Mouse (Mus musculus): Measurements from ENCODE around the gene Nqo1. TPM values are rescaled to one million over a fixed set of nuclear protein-coding genes. Genes with fewer than 3 reads are reported as not detected.

Gene Nqo1
- polyA plus RNA-seq, 2 experiments from 2014 or later, result 1.0 to 1.3 TPM

DNA sequence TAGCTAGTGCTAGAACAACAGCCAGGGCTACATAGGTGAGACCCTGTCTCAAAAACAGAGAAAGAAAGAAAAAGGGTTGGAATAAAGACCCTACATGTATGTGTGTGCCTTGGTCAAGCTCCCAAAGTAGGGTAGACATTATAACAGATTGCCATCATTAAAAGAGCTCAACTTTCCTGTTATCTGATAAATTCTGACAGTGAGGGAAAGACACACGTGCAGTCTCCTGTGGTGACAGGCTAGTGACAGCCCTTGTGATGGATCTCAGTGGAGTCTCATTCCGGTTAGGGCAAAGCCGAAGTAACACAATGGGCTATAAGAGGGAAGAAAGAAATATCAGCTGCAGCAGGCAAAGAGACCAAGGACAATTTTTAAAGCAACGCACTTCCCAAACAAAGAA, 1.1 kb upstream of the Nqo1 start:
- ATAC-seq, result no peak

DNA sequence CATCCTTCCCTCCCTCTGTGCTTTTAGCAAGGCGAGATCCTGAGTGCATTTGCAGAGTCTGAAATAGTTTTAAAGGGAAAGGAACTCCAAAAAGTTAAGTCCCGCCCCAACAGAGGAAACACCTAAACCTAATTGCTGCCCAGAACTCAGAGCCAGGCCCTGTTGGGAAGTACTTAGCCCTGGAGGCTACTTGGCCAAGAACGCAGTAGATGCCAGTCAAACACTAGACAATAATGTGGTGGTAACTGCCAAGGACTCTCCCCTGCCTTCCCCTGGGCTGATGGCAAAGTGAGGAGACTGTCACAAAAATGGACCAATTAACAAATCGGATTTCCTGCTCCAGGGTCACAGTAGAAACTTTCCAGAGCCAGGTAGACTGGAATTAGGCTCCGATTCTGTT, 1.1 kb downstream of the Nqo1 start:
- ATAC-seq, result no peak

DNA sequence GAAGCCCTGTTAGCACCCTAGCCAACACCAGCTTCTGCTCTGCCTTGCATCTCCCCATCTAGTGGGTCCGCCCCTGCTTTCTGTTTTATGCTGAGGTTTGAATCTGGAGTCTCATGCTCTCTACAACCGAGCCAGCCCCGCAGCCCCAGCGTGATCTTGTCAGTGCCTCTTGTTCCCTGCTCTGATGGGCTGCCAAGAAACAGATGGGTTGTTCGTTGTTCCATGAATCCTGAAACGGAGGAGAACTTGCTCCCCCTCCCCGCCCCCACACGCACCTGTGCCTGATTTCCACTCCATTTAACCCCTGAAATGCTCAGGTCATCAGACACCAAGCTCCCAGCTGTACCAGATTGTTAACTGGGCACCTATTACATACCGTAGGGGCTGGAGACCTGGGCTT, 3.5 kb downstream of the Nqo1 start:
- no peak for ATAC-seq

DNA sequence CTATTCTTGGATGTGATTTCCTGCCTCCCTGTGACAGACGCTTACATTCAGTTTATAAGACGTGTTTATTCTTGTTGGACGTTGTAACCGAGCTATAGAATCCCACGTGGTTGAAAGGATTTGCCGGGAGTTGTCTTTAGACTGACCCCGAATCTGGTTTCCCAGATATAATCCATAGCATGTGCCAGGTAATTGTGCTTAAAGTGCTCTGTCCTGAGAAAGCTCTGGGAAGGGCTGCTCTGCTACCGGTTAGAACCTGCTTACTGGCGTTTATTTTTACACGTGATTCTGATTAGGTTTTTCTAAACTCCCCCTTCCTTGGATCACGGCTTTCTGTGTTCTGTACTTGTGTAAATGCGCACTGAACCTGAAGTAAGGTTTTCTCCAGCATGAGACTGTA, 5.3 kb downstream of the Nqo1 start:
- ATAC-seq, result no peak

DNA sequence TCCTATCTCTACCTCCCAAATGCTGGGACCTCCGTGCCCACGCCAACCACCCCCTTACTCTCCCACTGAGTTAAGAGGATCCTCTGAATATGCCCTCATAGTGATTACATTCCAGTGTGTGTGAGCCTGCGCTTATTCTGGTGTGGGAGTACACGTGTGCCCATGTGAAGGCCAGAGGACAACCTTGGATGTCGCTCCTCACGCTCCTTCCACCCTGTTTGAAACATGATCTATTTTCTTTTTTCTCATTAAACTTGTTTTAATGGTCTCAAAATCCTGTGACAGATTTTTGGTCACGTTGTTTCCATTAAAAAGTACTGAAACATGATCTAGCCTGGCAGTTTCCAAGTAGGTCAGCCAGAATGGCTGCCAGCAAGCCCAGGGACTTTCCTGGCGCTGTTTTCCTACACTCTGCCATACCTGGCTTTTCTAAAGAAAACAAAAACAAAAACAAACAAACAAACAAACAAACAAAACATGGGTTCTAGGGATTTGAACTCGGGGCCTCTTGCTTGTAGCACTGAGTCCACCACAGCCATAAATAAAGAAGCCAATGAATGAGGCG, 6.8 kb downstream of the Nqo1 start:
- ATAC-seq, result no peak

DNA sequence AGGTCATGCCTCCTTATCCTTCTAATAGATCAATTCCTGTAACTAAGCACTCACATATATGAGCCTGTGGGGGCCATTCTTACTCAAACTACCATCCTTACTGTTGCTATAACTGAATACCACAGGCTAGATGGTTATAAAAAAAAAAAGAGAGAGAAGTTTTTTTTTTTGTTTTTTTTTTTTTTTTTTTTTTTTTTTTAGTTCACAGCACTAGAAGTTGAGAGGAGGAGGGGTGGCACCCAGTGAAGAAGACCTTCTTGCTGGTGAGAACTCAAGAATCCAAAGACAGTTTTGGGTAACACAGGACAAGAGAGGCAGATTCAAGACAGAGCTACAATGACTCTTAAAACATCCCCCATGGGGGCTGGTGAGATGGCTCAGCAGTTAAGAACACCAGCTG, 7.6 kb downstream of the Nqo1 start:
- ATAC-seq, result no peak

DNA sequence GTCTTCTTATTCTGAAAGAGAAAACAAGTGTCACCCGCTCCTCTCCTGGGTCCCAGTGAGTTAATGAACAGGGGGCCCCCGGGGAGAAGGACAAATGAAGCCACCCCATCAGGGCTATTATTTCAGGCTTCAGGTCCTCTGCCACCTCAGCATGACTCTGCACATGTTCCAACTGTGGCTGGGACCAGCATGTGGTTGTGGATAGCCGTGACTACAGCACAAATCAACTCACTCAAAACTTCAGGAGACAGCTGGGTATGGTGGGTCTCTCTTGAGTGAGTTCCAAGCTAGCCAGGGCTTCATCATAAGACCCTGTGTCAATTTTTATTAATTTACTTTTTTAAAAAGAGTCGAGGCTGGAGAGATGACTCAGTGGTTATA, 11.9 kb downstream of the Nqo1 start:
- ATAC-seq, result no peak

DNA sequence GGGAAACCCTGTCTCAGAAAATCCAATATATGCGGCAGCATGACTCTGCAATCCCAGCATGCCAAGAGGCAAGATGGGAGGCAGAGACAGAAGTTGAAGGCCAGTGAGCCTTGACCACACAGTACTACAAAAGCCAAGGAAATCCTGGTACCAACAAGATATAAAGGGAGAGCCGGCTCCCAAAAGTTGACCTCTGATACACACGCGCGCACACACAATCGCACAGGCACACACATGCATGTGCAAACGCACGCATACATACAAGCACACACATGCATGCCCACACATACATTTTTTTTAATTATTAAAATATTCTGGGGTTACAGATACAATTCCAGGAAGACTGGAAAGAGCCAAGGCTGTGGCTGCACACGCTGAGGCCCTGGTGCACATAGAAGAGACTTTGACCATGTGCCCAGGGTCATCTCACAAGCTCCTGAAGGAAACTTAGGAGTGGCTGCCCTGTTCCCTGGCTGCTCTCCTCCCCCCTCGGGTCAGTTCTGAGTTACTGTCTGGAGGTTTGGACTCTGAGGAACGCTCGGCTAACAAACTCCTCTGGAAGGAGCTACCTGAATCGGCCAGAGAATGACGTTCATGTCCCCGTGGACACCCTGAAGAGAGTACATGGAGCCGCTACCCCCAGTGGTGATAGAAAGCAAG, 12.4 kb downstream of the Nqo1 start:
- no peak for ATAC-seq

DNA sequence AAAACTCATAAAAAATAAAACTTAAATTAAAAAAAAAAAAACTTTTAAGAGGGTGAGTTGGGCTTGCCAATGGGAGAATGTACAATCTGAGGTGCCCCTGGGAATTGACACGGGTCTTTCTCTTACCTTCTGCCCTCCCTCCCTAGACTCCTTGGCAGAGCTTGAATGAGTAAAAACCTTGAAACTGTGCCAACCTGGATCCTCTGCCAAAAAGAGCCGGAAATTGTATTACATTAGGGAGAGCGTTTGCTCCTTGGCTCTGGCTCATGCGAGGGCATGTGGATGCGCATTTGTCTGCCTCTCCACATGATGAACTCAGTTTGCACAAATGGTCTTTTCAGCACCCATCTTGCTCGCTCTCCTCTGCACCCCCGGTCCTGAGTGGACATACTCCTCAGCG, 13.4 kb downstream of the Nqo1 start:
- ATAC-seq, result no peak

DNA sequence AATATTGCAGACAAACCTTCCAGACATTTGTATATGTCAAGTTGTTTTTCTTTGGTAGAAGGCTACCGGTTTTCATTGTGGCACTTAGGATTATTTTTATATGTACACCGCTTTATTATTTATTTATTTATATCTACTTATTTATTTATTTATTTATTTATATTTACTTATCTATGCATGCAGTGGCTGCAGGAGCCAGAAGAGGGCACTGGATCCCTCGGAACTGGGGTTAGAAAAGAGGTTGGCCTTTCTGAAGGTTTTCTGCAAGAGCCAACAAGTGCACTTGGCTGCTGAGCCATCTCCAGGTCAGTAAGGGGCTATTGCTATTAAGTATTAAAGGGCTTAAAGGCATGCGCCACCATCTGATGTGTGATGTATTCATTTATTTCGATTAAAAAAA, 15.1 kb downstream of the Nqo1 start:
- ATAC-seq, result no peak

DNA sequence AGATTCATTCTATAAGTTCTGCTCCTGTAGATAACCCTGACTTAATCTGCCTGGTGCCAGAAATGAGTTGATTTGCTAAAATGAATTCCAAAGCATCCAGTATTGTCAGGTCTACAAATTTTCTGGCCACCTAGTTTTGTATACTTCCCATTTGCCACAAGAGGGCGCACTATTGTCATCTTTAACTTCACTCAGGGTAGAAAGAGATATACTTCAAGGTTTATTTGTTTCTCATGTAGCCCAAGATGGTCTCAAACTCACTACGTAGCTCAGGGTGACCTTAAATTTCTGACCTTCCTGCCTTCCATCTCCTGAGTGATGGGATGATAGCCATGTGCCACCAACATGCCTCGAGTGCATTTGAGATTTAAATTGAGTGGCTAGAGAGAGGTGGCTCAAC, 16.4 kb downstream of the Nqo1 start:
- ATAC-seq, result peak; percentile 57

DNA sequence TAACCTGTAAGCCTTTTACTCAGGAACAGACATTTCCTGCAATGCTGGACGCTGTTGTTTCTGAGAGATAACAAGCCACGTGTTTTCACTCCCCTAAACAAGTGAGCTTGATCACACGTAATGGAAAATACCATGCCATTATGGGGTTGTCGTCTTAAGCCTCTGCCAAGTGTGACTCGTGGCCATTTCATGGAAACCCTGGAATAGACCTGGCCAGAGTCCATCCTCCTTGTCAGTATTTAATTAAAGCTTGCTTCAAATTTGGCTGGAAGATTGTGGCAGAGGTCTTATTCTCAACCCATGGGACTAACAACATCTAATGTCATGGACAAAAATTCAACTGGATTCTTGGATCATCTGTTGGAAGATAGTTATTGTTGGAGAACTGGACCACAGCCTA, 16.8 kb downstream of the Nqo1 start:
- no peak for ATAC-seq

DNA sequence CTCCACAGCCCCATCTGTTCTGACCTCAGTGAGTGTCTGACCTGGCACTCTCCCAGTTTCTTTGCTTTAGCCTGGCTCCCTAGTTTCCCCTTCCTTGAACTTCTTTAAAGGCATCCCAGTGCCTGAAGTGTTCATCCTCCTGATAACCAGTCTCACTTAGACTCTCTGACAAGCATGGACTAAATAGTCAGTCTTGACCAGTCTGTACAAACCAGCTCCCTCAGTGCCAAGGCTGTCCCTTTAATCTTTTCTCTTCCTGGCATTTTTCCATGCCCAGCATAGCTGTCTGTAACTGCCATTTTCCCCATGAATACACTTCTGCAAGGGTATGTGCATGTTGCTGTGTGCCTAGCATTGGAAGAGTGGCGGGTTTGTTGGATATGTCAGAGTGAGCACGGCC, 17.9 kb downstream of the Nqo1 start:
- ATAC-seq, result no peak

DNA sequence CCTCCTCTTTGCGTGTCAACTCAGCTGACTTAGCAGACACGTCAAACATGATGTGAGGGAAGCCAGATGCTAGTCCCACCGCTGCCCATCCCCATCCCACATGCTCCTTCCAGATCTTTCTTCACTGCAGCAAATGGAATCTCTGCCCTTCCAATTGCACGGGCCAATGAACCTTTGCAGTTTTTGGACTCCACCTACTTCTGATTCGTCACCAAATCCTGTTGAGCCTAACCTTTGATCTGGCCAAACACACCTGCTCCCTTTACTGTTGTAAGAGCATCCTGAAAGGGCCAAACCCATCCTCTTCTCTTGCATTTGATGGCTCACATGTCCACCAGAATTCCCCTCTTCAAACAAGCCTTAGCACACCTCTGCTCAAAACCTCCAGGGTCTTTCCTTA, 18.4 kb downstream of the Nqo1 start:
- ATAC-seq, result no peak

DNA sequence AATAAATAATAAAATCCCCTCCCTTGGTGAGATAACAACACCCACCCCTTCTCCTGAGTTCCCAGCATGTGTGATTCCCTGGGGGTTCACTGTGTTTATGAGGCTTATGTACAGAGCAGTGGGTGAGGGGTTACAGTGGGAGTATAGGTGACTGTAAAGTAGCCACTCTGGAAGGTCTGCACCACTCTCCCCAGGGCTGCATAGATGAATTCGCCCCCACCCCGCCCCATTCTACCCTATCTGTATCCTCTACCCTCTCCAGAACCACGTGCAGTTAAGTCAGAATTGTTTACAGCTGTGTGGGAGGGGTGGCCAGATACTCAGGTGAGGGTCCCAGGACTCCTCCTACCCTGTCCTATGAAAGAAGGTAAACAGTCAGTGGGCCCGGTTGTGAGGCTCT, 20.1 kb downstream of the Nqo1 start:
- ATAC-seq, result no peak

DNA sequence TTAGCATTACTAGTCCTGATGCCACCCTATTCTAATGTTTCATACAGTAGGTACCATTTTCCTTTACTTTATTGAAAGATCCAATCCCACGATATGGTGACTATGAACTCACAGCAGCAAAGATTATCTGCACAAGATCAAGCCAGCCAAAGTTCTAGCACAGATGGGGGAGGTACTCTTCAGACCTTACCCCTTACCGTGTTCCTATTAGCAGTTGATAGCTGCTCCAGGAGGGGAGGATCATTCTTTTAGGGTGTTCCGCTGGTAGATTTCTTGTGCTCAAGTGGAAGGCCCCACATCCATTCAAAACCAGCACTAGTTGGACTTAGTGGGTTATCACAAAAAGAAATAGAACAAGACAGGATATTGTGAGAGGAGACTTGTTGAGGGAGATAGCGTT, 21.3 kb downstream of the Nqo1 start:
- no peak for ATAC-seq

DNA sequence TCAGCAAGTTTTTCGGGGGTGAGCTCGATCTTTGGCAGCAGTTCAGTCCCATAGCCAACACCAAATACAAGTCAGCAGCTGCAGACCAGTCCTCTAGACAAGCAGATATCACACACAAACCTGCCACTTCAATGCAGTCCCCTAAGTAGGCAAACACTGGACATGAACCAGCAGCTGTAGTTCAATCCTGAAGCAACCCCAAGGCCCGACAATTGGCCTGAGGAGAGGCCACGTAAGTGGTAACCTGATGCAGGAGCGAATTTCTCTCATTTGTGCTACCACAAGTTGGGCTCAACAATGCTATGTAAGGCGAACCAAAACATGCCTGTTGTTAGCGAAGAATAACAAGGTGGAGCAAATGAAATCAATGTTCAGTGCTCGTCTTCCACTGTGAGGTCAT, 22.3 kb downstream of the Nqo1 start:
- no peak for ATAC-seq

DNA sequence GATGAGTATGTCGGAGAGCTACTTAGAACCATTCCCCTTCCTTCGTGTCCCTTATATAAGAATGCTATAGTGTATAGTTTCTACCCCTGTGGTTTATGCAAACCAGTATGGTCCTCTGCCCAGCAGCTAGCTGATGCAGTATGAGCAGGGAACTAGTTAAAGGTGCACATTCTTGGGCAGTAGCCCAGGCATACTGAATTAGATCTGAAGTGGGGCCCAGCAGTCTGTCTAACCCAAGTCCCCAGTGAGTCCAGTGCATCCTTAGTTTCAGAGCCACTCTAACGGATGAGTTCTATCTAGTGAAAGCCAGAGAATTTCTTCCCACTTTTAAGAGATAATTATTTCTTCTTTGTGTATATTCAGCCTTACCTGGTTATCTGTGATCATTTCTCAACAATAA, 25.7 kb downstream of the Nqo1 start:
- no peak for ATAC-seq

DNA sequence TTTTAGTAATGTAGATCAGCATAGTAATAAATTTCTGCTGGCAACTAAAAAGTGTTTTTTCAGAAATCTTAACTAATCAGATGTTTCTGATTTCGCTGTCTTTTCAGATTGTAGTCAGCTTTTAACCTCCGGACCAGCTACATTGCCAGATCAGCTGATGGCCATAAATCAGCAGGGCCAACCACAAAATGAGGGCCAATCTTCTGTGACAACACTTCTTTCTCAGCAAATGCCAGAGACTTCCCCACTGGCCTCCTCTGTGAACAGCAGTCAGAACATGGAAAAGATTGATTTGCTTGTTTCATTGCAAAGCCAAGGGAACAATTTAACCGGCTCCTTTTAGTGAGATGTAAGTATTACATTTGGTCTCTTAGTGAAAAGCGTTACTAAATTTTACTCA, 32.7 kb downstream of the Nqo1 start:
- ATAC-seq, result no peak

Other genes with a start within 250 kb of the Nqo1 start
- 10 to 100 TPM; 19.2 to 21.2 TPM for gene Nfat5, start 109.7 kb downstream of the Nqo1 start, polyA plus RNA-seq (2017; shearing (Covaris generic))
- gene Nob1, start 21.8 kb upstream of the Nqo1 start, polyA plus RNA-seq (2017; shearing (Covaris generic)), result 10 to 100 TPM; 67.5 to 74.4 TPM
- 100 to 1,000 TPM; 117 to 187 TPM for gene Wwp2, start 33.2 kb upstream of the Nqo1 start, polyA plus RNA-seq (2017; shearing (Covaris generic))
- 100 to 1,000 TPM; 116 to 125 TPM for gene Psmd7, start 185.3 kb upstream of the Nqo1 start, polyA plus RNA-seq (2017; shearing (Covaris generic))

Measured in CD4-positive, CD25-positive, alpha-beta regulatory T cell, adult 4 months (primary cell).